Mouse (Mus musculus): ENCODE results near the gene Nol4l. TPM values are rescaled to one million over a fixed set of nuclear protein-coding genes. Genes with fewer than 3 reads are reported as not detected.

Gene Nol4l
- polyA plus RNA-seq, 1 experiment from 2014 or later: 23.5 TPM

DNA sequence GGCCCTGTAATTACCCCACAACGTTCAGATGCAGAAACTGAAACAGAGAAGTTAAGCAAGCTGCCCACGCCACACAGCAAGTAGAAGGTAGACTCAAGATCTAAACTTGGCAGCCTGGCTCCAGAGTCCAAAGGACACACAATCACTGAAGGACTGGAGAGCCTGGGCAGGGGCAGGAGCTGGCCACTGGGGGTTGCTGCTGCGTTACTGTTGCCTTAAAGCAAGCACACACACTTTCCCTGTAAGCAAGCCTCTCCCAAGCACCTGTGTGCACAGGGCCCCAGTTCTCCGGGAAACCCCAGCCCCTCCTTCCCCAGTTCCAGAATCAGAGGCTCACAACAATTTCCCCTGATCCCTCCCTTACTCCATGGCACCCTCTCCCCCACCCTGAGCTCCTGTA is 12.8 kb downstream of the Nol4l start:
- Histone ChIP-seq H3K4me3 (no peak overlapping the region), H3K4me1 (peaks cover 55% of the 10 kb centered on the region), H3K27me3 (replicated peaks; ENCODE audit: low read depth, poor library complexity, severe bottlenecking) (peaks cover 34% of the 10 kb centered on the region), H3K9me3 (no peaks in the 10 kb centered on the region), H3K36me3 (replicated peaks) (no peaks in the 10 kb centered on the region), H3K27ac (replicated peaks) (peak overlapping the region; percentile 19; the same call in 1 of the 2 replicates)
- DNase-seq (ENCODE audit: low spot score): peak; percentile 26
- WGBS: 39% methylated on average over 4 of the region's 4 CpGs

DNA sequence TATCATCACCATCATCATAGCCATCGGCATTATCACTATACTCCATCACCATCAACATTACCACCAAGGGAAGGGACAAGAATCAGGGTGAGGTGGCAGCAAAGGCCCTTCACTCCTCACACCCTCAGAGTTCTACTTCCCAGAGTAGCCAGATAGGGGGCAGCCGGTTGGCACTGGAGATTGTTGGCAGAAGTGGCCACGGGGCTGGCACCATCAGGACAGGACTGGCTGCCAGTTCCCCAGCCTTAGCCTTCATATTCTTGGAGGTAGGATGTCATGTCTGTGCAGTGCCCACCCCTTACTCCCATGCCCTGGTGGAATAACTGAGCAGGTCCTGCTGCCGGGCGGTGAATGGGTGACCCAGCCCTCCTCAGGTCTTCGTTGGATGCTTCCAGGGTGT is 14.2 kb downstream of the Nol4l start:
- H3K36me3 ChIP-seq (replicated peaks): no peaks in the 10 kb centered on the region
- H3K9me3 ChIP-seq: no peaks in the 10 kb centered on the region
- H3K27me3 ChIP-seq (replicated peaks; ENCODE audit: low read depth, poor library complexity, severe bottlenecking): peaks cover 38% of the 10 kb centered on the region
- H3K4me3 ChIP-seq: no peak overlapping the region
- no peak for DNase-seq (ENCODE audit: low spot score)
- whole genome bisulfite sequencing: 87% methylated on average over 6 of the region's 6 CpGs
- peaks cover 48% of the 10 kb centered on the region for H3K4me1 ChIP-seq
- peak overlapping the region; percentile 5; the same call in 1 of the 2 replicates for H3K27ac ChIP-seq (replicated peaks)

DNA sequence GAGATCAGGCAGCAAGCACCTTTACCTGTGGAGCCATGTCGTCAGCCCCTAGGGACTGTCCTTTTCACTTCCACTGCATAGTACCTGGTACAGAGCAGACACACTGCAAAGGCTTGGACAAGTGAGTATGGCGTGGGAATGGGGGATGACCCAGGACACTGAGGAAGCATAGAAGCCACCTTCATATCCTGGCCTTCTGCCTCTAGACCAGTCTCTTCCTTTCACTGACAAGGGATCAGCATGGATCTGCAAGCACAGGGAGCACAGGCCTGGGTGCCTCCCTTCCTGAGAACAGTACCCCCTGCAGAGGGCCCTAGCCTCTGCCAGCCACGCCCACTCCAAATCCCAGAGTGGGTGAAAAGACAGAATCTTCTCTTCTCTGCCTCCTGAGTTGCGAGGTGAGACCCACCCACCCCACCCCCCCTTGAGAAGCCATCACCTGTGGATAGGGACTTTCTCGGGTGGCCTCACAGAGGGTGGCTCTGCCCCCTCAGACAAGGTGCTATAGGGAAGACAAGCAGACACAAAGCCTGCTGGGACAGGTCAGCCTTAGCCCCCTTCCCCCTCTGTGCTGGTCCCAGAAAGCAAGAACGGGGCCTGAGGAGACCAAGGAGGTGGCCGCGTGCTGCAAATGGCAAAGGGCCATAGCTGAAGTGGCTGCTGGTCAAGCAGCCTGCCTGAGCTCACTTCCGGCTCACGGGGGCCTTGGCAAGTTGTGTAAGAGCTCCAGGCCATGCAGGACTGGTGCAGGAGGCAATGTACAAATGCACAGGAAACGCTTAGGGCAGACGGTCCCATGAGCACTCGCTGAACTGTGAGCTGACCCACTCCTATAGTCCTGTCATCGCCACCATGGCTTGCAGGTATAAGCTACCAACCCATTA is 15.0 kb downstream of the Nol4l start:
- no peak overlapping the region; the same call in 1 of the 2 replicates for H3K27ac ChIP-seq (replicated peaks)
- H3K9me3 ChIP-seq: no peaks in the 10 kb centered on the region
- DNase-seq (ENCODE audit: low spot score): no peak
- no peak overlapping the region for H3K4me3 ChIP-seq
- H3K27me3 ChIP-seq (replicated peaks; ENCODE audit: low read depth, poor library complexity, severe bottlenecking): peaks cover 41% of the 10 kb centered on the region
- no peaks in the 10 kb centered on the region for H3K36me3 ChIP-seq (replicated peaks)
- H3K4me1 ChIP-seq: peaks cover 52% of the 10 kb centered on the region
- WGBS: 82% methylated on average over 14 of the region's 14 CpGs

DNA sequence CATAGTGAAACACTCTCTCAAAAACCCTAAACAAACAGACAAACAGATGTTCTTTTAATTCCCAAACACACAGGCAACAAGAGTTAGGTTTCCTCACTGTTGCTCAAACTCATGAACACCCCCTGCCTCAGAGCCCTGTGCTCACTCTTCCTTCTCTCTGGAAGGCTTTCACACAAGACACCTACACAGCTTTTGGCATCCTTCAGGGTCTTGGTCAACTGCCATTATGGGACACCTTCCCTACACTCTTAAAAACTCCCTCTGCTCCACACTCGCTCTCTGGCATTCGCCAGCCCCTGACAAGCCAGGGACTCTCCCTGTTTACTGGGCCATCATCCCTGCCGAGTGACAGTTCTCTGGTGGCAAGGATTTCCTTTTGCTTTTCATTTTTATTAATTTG is 15.8 kb downstream of the Nol4l start:
- WGBS: 85% methylated on average over 3 of the region's 3 CpGs
- Histone ChIP-seq H3K27me3 (replicated peaks; ENCODE audit: low read depth, poor library complexity, severe bottlenecking) (peaks cover 49% of the 10 kb centered on the region), H3K9me3 (no peaks in the 10 kb centered on the region), H3K36me3 (replicated peaks) (no peaks in the 10 kb centered on the region), H3K4me3 (no peak overlapping the region), H3K27ac (replicated peaks) (no peak overlapping the region), H3K4me1 (peaks cover 60% of the 10 kb centered on the region)
- DNase-seq (ENCODE audit: low spot score): no peak

DNA sequence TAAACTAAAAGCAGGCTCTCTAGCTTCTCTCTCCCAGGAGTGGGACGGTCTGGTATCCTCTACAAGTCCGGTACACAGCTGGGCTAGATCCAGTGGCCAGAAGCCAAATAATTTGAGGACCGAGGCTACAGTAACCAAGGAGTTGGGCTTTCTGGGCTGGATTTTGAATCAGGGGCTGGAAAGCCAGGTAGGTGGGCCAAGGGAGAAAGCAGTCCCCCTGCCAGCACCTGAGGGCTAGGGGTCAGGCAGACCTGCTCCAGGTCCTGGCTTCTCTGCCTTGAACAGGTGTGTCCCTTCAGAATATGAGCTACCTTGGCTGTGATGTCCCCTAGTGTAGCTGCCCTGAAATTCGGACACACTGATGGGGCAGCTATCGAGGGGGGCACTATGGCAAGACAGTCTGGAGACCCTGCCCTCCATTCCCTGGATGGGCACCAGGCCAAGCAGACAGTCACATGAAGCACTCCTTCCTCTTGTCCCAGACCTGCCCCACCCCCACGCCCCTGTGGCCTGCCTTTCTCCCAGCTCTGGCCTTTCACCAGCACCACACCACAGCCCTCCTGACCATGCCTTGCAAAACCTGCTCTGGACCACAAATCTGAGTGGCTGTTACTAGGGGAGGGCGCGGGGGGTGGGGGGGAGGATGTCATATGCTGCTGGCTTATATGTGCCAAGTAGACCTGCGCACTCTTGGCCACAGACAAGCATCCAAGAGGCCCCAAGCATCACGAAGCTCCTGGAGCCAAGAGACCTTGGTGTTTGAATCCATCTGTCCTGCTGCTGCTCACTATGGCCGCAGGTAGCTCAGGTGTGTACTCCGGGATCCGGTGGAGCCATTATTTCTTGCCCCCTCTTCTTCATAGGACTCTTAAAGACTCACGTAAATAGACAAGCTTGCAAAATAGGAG is 17.1 kb downstream of the Nol4l start:
- WGBS: 83% methylated on average over 14 of the region's 14 CpGs
- Histone ChIP-seq H3K27ac (replicated peaks) (0 out of 2 replicates have a peak overlapping the region, but pooled peaks have one; percentile 26), H3K27me3 (replicated peaks; ENCODE audit: low read depth, poor library complexity, severe bottlenecking) (peaks cover 57% of the 10 kb centered on the region), H3K4me1 (peaks cover 71% of the 10 kb centered on the region), H3K9me3 (no peaks in the 10 kb centered on the region), H3K36me3 (replicated peaks) (no peaks in the 10 kb centered on the region), H3K4me3 (no peak overlapping the region)
- DNase-seq (ENCODE audit: low spot score): no peak

DNA sequence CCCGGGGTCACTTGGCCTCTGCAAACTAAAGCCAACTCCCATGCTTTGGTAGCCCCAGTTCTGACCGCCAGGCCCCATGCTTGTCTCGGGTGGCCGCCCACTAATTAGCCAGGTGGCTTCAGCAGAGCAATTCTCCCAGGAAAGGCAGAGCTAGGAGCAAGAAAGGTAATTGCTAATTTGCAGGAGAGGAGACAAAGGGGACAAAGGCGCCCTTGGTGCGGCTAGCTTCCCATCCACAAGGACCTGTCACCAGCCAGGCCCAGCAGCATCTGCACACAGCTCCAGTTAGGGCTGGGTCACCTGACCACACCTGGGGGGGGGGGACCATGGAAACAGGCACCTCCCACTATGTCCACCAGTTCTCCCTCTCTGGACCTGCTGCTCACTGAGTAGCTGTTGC is 18.2 kb downstream of the Nol4l start:
- 39% methylated on average over 6 of the region's 6 CpGs for WGBS
- Histone ChIP-seq H3K9me3 (no peaks in the 10 kb centered on the region), H3K36me3 (replicated peaks) (no peaks in the 10 kb centered on the region), H3K4me1 (peaks cover 62% of the 10 kb centered on the region), H3K27me3 (replicated peaks; ENCODE audit: low read depth, poor library complexity, severe bottlenecking) (peaks cover 57% of the 10 kb centered on the region), H3K27ac (replicated peaks) (peak overlapping the region; percentile 26; the same call in 1 of the 2 replicates), H3K4me3 (no peak overlapping the region)
- peak; percentile 16 for DNase-seq (ENCODE audit: low spot score)

DNA sequence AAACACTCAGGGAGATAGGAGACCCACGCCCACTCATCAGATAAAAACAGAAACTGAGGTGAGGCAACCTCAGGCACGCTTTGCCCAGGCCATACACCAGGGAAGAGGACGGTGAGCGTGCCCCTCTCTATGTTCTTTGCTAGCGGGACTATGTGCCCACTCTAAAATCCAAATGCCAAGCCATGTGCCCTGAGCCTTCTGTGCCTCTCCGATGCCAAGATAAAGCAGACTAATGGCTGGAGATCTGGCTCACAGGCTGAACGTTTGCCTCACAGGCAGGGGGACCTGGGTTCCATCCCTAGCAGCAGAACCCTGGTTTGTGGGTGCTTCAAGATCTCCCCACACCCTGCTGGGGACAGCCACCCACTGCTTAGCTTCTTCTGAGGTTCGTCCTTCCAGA is 19.6 kb downstream of the Nol4l start:
- Histone ChIP-seq H3K36me3 (replicated peaks) (no peaks in the 10 kb centered on the region), H3K4me1 (peaks cover 52% of the 10 kb centered on the region), H3K4me3 (no peak overlapping the region), H3K27me3 (replicated peaks; ENCODE audit: low read depth, poor library complexity, severe bottlenecking) (peaks cover 52% of the 10 kb centered on the region), H3K27ac (replicated peaks) (peak overlapping the region; percentile 31; the same call in 1 of the 2 replicates), H3K9me3 (no peaks in the 10 kb centered on the region)
- DNase-seq (ENCODE audit: low spot score): no peak
- WGBS: 80% methylated on average over 8 of the region's 8 CpGs

DNA sequence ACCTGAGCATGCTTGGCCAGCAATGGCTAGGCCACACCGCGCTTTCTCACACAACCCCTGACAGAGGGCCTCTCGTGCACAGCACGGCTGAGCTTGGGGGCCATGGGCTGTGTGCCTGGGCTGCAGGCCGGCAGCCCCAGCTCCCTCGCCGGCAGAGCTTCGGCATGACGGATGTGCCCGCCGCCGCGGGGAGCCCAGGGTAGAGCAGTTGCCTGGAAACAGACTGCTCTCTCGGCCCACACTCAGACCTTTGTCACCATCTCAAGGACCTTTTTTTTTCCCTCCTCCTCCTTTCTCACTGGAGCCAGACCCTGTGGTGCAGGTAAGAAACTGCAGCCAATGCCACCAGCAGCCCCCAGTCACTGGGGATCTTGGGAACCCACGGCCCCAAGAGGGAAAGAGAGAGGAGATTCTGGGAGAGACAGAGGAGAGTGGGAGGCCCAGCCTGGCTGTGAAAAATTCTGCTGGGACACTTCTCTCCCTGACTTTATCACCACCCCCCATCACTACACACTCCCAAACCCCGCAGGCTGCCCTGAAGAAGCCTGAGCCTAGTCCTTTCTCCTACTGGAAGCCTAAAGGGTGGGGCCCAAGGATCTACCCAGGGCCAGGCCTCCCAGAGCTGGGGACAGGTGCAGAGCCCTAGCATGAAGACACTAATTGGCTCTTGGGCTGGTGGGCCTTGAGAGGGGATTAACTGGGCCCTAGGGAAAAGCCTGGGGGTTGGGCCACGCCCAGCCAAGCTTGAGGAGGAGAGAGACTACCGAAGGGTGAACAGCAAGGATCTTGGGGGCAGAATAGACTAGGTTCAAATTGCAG is 20.4 kb downstream of the Nol4l start:
- peak; percentile 54 for DNase-seq (ENCODE audit: low spot score)
- H3K9me3 ChIP-seq: no peaks in the 10 kb centered on the region
- 11% methylated on average over 18 of the region's 18 CpGs for WGBS
- no peaks in the 10 kb centered on the region for H3K36me3 ChIP-seq (replicated peaks)
- H3K27ac ChIP-seq (replicated peaks): peak overlapping the region; percentile 74
- H3K27me3 ChIP-seq (replicated peaks; ENCODE audit: low read depth, poor library complexity, severe bottlenecking): peaks cover 52% of the 10 kb centered on the region
- peaks cover 47% of the 10 kb centered on the region for H3K4me1 ChIP-seq
- H3K4me3 ChIP-seq: peak overlapping the region; percentile 21; the same call in 1 of the 2 replicates

DNA sequence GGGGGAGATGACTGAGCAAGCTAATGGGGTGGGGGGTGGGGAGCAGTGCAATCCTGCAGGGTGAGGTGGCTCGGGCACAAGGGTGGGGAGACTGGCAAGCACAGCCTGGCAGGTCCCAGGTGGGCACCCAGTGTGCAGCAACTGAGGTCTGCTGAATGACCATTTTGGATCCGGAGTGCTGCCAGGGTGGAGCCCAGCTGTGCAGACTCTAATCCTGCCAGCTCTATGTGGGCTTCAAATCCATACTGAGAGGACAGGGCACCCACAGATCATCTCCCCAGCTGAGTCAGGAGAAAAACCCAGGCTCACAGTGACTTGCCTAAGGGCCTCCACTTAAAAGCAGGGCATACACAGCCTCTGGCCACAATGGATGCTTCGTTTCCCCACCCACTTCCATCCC is 21.4 kb downstream of the Nol4l start:
- Histone ChIP-seq H3K4me1 (peaks cover 45% of the 10 kb centered on the region), H3K27ac (replicated peaks) (0 out of 2 replicates have a peak overlapping the region, but pooled peaks have one; percentile 35), H3K9me3 (no peaks in the 10 kb centered on the region), H3K27me3 (replicated peaks; ENCODE audit: low read depth, poor library complexity, severe bottlenecking) (peaks cover 52% of the 10 kb centered on the region), H3K4me3 (no peak overlapping the region), H3K36me3 (replicated peaks) (no peaks in the 10 kb centered on the region)
- DNase-seq (ENCODE audit: low spot score): no peak
- 63% methylated on average over 3 of the region's 3 CpGs for WGBS

DNA sequence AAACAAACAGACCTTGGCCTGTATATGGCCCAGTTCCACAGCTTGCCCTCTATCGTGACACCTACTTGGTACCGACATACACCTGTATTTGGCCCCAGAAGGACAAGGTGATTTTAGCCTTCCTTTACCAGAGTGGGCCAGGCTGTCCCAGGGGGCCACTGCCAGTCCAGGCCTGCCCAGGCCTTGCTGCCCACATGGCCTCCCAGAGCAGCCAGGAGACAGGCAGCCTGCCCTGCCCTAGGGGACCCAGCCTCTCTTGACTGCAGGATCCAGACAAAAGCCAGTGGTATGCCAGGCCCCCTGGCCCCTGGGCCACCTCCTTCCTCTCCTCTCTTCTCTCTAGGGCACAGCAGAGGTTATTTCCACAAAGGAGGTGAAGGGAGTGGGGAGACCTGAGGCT is 21.8 kb downstream of the Nol4l start:
- Histone ChIP-seq H3K27me3 (replicated peaks; ENCODE audit: low read depth, poor library complexity, severe bottlenecking) (peaks cover 48% of the 10 kb centered on the region), H3K9me3 (no peaks in the 10 kb centered on the region), H3K36me3 (replicated peaks) (no peaks in the 10 kb centered on the region), H3K27ac (replicated peaks) (0 out of 2 replicates have a peak overlapping the region, but pooled peaks have one; percentile 35), H3K4me1 (peaks cover 45% of the 10 kb centered on the region), H3K4me3 (no peak overlapping the region)
- no peak for DNase-seq (ENCODE audit: low spot score)
- WGBS: 93% methylated on average over 2 of the region's 2 CpGs

DNA sequence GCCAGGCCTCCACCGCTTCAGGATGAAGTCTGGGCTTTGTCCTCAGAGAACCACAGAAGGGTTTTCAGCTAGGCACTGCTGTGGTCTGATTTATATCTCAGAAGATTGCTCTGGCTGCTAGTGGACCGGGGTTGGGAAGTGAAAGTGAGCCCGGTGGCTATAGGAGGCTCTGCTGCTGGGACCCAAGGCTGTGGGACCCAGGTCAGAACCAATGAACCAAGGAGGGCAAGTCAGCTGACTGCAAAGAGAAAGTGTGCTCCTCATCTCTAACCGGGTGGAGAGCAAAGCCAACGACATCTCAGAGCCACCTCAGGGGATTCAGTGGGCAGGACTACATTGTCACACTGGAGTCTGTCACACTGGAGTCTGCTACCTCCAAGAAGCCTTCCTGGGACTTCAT is 23.4 kb downstream of the Nol4l start:
- Histone ChIP-seq H3K9me3 (no peaks in the 10 kb centered on the region), H3K27ac (replicated peaks) (no peak overlapping the region), H3K4me3 (no peak overlapping the region), H3K27me3 (replicated peaks; ENCODE audit: low read depth, poor library complexity, severe bottlenecking) (peaks cover 33% of the 10 kb centered on the region), H3K4me1 (peaks cover 29% of the 10 kb centered on the region), H3K36me3 (replicated peaks) (no peaks in the 10 kb centered on the region)
- WGBS: 89% methylated on average over 5 of the region's 5 CpGs
- DNase-seq (ENCODE audit: low spot score): no peak

DNA sequence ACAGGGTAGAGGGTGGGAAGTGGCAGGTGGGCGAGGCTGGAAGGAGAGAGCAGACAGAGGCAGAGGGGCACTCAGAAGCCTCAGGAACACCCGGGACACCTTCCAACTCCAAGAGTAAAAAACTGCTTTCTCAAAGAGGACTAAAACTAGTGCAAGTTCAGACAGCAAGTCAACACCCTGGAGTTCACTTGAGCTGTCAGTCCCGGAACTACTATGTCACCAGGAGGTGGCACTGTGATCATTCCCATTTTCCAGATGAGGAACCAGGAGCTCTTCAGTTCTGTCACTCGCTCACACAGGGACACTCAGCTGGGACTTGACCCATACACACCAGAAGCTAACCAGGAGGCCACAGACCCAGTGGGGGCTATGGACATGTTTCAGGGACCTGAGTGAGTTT is 30.6 kb downstream of the Nol4l start:
- H3K36me3 ChIP-seq (replicated peaks): no peaks in the 10 kb centered on the region
- 57% methylated on average over 4 of the region's 4 CpGs for WGBS
- H3K9me3 ChIP-seq: no peaks in the 10 kb centered on the region
- peaks cover 11% of the 10 kb centered on the region; the same call in 1 of the 2 replicates for H3K27me3 ChIP-seq (replicated peaks; ENCODE audit: low read depth, poor library complexity, severe bottlenecking)
- no peak overlapping the region for H3K27ac ChIP-seq (replicated peaks)
- DNase-seq (ENCODE audit: low spot score): no peak
- H3K4me3 ChIP-seq: no peak overlapping the region
- H3K4me1 ChIP-seq: peaks cover 49% of the 10 kb centered on the region
